Mouse (Mus musculus) hindbrain, embryonic 11.5 days (tissue): ENCODE data around the gene Nfasc. TPM values are rescaled to one million over a fixed set of nuclear protein-coding genes. Genes with fewer than 3 reads are reported as not detected.

Experiments used
- ATAC-seq: fragments of 200-750 bp; cut with Nextera tagmentation; 2 replicates; pipeline ENCODE4 v1.8.0; 2017; ENCODE audit warnings: mild to moderate bottlenecking, moderate TSS enrichment, moderate library complexity; ENCODE audit not compliant: low FRiP score
- DNase-seq: peaks from one replicate; pipeline ENCODE4 v3.0.0-alpha.2; 2015; ENCODE audit warnings: low spot score
- H3K27ac ChIP-seq: fragments of 300-500 bp; sonication (generic); 2 replicates; pipeline ENCODE4 v1.5.1; 2014; ENCODE audit warnings: mild to moderate bottlenecking, low read depth, low read length
- H3K27me3 ChIP-seq: fragments of 300-500 bp; sonication (generic); 2 replicates; pipeline ENCODE4 v1.6.1; 2014; ENCODE audit warnings: mild to moderate bottlenecking, low read length, moderate library complexity, mixed read lengths; ENCODE audit not compliant: control insufficient read depth, insufficient read depth
- H3K36me3 ChIP-seq: fragments of 300-500 bp; sonication (generic); 2 replicates; pipeline ENCODE4 v1.6.1; 2014; ENCODE audit warnings: mild to moderate bottlenecking, low read length, moderate library complexity, mixed read lengths; ENCODE audit not compliant: control insufficient read depth, insufficient read depth
- H3K4me1 ChIP-seq: fragments of 300-500 bp; sonication (generic); replicated peaks from 2 replicates; pipeline ENCODE4 v1.6.1; 2014; ENCODE audit warnings: low read length, mixed read lengths; ENCODE audit not compliant: control insufficient read depth, insufficient read depth
- H3K4me2 ChIP-seq: fragments of 300-500 bp; sonication (generic); replicated peaks from 2 replicates; pipeline ENCODE4 v1.6.1; 2014; ENCODE audit warnings: mild to moderate bottlenecking, low read depth, low read length
- H3K4me3 ChIP-seq: fragments of 300-500 bp; sonication (generic); 2 replicates; pipeline ENCODE4 v1.5.1; 2014; ENCODE audit warnings: low read depth, low read length
- H3K9ac ChIP-seq: fragments of 300-500 bp; sonication (generic); 2 replicates; pipeline ENCODE4 v1.6.1; 2014; ENCODE audit warnings: low read depth, low read length
- H3K9me3 ChIP-seq: fragments of 300-500 bp; sonication (generic); 2 replicates; pipeline ENCODE4 v1.6.1; 2016; ENCODE audit warnings: low read length; ENCODE audit not compliant: control insufficient read depth
- WGBS: fragments of 180-500 bp; shearing (Covaris S2); extraction: QIAGEN DNeasy Blood & Tissue Kit; methylation state at CpG from one replicate; pipeline ENCODE4 v1.1.7; 2014; 5-methylcytosine and 5-hydroxymethylcytosine counted together
- polyA plus RNA-seq: library from polyadenylated mRNA; unstranded; fragments of >200 nt; fragmentation: Nextera tagmentation; extraction: Ambion mirVana; gene quantifications from 2 replicates; pipeline ENCODE4 v1.2.1, GENCODE M21; 2014

Gene Nfasc
- polyA plus RNA-seq, 1 experiment from 2014 or later, result 38.0 TPM

DNA sequence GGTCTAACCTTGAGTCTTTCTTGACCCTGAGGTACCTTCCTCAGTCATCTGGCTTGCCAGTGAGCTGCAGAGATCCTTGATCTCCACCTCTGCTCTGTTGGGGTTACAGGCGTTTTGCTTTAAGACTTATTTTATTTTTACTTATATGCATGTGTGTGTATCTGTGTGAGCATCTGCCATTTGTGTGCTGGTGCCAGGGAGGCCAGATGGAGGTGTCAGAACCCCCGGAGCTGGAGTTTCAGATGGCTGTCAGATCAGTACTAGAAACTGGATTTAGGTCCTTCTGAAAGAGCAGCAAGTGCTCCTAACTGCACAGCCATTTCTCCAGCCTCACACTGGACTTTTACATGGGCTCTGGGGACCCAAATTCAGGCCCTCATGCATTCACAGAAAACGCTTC is 28.0 kb upstream of the Nfasc start:
- ATAC-seq (no peak), DNase-seq (no peak)
- Histone ChIP-seq H3K4me3 (no peak overlapping the region), H3K4me2 (no peak overlapping the region), H3K36me3 (no peaks in the 10 kb centered on the region), H3K9ac (no peak overlapping the region), H3K9me3 (no peaks in the 10 kb centered on the region), H3K4me1 (peaks cover 4% of the 10 kb centered on the region; the same call in 1 of the 2 replicates), H3K27ac (no peak overlapping the region), H3K27me3 (no peaks in the 10 kb centered on the region)
- 79% methylated on average over 3 of the region's 3 CpGs for WGBS

- DNase-seq, result no peak
- H3K36me3 ChIP-seq, result no peaks in the 10 kb centered on the region
- WGBS, result 93% methylated on average over 7 of the region's 7 CpGs
- no peak overlapping the region for H3K9ac ChIP-seq
- H3K4me3 ChIP-seq, result no peak overlapping the region
- no peak for ATAC-seq
- no peak overlapping the region for H3K4me2 ChIP-seq
- H3K27ac ChIP-seq, result no peak overlapping the region
- no peaks in the 10 kb centered on the region for H3K27me3 ChIP-seq
- peaks cover 4% of the 10 kb centered on the region; the same call in 1 of the 2 replicates for H3K4me1 ChIP-seq
- no peaks in the 10 kb centered on the region for H3K9me3 ChIP-seq
These were observed 25.8 kb upstream of the Nfasc start for GRCm38 (mm10) chr1:132767422-132767821.

DNA sequence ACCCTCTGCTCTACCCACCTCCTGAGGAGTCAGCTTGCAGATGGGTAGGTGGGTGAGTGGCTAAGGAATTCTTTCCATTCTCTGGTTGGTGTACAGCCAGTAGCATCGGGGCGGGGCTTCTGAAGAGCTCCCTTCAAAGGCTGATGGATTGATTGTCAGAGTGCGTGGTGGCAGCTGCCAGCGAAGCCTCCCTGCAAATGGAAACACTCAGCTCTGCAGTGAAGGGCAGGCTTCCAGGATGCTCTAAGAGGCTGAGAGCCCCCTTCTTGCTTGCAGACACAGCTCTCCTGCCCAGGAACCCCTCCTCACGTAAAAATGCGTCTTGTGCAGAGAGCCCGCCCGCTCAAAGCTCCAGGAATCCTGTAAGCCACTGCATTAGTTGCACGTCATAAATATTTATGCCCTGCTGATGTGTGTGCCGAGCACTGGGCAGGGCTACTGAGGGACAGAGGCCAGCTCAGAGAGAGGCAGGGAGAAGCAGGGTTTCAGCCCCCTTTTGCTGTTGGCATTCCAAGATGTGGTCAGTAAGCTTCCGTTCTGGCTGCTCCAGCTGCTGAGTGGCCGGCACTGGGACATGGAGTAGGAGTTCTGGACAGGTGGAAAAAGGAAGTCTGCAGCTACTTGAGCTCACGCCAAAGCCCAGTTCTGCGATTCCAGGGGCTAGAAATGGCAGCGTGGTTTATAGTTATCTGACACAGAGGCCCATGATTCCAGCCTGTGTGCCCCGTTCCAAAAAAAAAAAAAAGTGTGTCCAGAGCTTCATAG is 24.5 kb upstream of the Nfasc start:
- peaks cover 4% of the 10 kb centered on the region; the same call in 1 of the 2 replicates for H3K4me1 ChIP-seq
- peak; percentile 61 for DNase-seq
- H3K4me2 ChIP-seq, result peak overlapping the region; percentile 41
- 0 out of 2 replicates have a peak overlapping the region, but pooled peaks have one; percentile 28 for H3K9ac ChIP-seq
- no peaks in the 10 kb centered on the region for H3K9me3 ChIP-seq
- no peaks in the 10 kb centered on the region for H3K36me3 ChIP-seq
- ATAC-seq, result peak; percentile 89
- H3K27me3 ChIP-seq, result no peaks in the 10 kb centered on the region
- peak overlapping the region; percentile 3; the same call in 1 of the 2 replicates for H3K27ac ChIP-seq
- 35% methylated on average over 16 of the region's 16 CpGs for WGBS
- 0 out of 2 replicates have a peak overlapping the region, but pooled peaks have one; percentile 1 for H3K4me3 ChIP-seq

GRCm38 (mm10) chr1:132765222-132765621 is 23.6 kb upstream of the Nfasc start:
- no peak for ATAC-seq
- no peak overlapping the region for H3K27ac ChIP-seq

DNA sequence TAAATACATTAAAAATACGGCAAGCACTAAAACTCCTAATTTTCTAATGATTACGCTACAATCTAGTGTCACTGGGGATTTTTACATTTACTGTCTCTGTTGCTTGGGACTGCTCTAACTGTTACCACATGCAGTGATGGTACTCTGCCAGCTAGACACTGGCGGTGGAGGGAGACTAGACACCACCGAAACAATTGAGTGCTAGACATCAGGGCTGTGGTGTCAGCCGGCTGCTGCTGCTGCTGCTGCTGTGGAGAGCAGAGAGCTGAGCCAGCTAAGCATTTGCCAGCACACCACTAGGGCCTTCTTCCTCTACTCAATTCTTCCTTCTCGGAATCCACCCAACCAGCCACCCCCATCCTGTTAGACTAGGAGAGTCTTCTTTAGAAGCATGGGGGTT is 17.8 kb upstream of the Nfasc start:
- ATAC-seq (no peak), DNase-seq (no peak)
- no peaks in the 10 kb centered on the region for H3K9me3 ChIP-seq
- no peak overlapping the region for H3K27ac ChIP-seq
- H3K9ac ChIP-seq, result no peak overlapping the region
- no peaks in the 10 kb centered on the region for H3K36me3 ChIP-seq
- no peaks in the 10 kb centered on the region for H3K4me1 ChIP-seq
- no peak overlapping the region for H3K4me2 ChIP-seq
- WGBS, result 70% methylated on average over 6 of the region's 6 CpGs
- no peak overlapping the region for H3K4me3 ChIP-seq
- H3K27me3 ChIP-seq, result no peaks in the 10 kb centered on the region

More at GRCm38 (mm10) chr1:132765222-132765621, 23.6 kb upstream of the Nfasc start:
- no peaks in the 10 kb centered on the region for H3K9me3 ChIP-seq
- no peak overlapping the region for H3K4me3 ChIP-seq
- peaks cover 4% of the 10 kb centered on the region; the same call in 1 of the 2 replicates for H3K4me1 ChIP-seq
- no peaks in the 10 kb centered on the region for H3K36me3 ChIP-seq
- DNase-seq, result no peak
- 81% methylated on average over 10 of the region's 10 CpGs for WGBS
- no peak overlapping the region for H3K4me2 ChIP-seq
- H3K9ac ChIP-seq, result no peak overlapping the region
- no peaks in the 10 kb centered on the region for H3K27me3 ChIP-seq

GRCm38 (mm10) chr1:132758656-132759370 is 17.2 kb upstream of the Nfasc start:
- Histone ChIP-seq H3K4me1 (no peaks in the 10 kb centered on the region), H3K27me3 (no peaks in the 10 kb centered on the region), H3K27ac (no peak overlapping the region), H3K4me2 (peak overlapping the region; percentile 20), H3K9me3 (no peaks in the 10 kb centered on the region), H3K36me3 (no peaks in the 10 kb centered on the region), H3K9ac (no peak overlapping the region), H3K4me3 (0 out of 2 replicates have a peak overlapping the region, but pooled peaks have one; percentile 4)
- WGBS, result 10% methylated on average over 24 of the region's 24 CpGs
- peak; percentile 88 for DNase-seq
- ATAC-seq, result peak; percentile 86

- no peak overlapping the region for H3K4me2 ChIP-seq
- no peak overlapping the region for H3K9ac ChIP-seq
- no peak overlapping the region for H3K4me3 ChIP-seq
- H3K27ac ChIP-seq, result no peak overlapping the region
- ATAC-seq, result no peak
- no peaks in the 10 kb centered on the region for H3K9me3 ChIP-seq
- DNase-seq, result no peak
- H3K4me1 ChIP-seq, result no peaks in the 10 kb centered on the region
- no peaks in the 10 kb centered on the region; the same call in 1 of the 2 replicates for H3K27me3 ChIP-seq
- no peaks in the 10 kb centered on the region for H3K36me3 ChIP-seq
- WGBS, result 82% methylated on average over 4 of the region's 4 CpGs
These were observed 13.6 kb upstream of the Nfasc start for GRCm38 (mm10) chr1:132755211-132755610.

DNA sequence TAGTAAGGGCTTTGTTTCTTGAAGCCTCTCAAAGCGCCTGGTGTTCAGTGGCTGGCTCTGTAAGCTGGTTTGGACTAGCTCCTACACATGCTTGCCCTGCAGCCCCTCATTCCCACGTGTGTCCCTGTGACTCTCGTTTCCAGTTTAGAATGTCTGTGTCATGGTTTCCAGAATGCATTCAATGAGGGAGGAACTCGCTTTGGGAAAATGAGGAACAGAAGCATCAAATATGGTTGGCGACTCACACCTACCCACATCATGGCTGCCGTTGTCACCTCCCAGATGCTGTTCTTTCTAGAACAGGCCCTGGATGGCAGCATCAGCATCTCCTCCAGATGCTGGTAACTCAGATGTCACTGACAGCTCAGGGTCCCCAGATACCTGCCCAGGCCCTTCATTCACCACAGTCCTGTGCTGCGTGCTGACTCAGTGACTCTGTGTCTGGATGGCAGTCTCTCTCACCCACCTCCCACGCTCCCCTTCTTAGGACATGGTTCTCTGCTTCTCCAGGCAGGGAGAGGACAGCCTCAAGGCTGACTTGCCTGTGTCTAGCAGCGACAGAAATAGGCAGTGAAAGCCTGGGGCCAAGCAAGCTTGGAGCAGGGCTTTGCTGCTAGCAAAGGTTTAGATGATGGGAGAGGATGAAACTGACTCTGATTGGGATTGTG is 7.8 kb upstream of the Nfasc start:
- Histone ChIP-seq H3K27me3 (no peaks in the 10 kb centered on the region; the same call in 1 of the 2 replicates), H3K9ac (no peak overlapping the region), H3K4me3 (no peak overlapping the region), H3K4me1 (no peaks in the 10 kb centered on the region), H3K27ac (no peak overlapping the region), H3K36me3 (no peaks in the 10 kb centered on the region), H3K9me3 (no peaks in the 10 kb centered on the region), H3K4me2 (no peak overlapping the region)
- ATAC-seq, result no peak
- 82% methylated on average over 9 of the region's 9 CpGs for whole genome bisulfite sequencing
- no peak for DNase-seq
